Mouse (Mus musculus): ENCODE results near the gene Gm4744. TPM values are rescaled to one million over a fixed set of nuclear protein-coding genes. Genes with fewer than 3 reads are reported as not detected.
"Not testable (repeated sequence)": the region's sequence is repeated elsewhere in the genome, so short reads cannot be mapped to it uniquely, and the experiment has no call there.

Gene Gm4744
- polyA plus RNA-seq (2014; fragmentation: Nextera tagmentation; extraction: Ambion mirVana): not detected in 2 replicates

- Histone ChIP-seq H3K27me3 (ENCODE audit: control insufficient read depth, insufficient read depth, low read length) (no peaks in the 10 kb centered on the region), H3K27ac (ENCODE audit: low read depth, low read length) (no peak within 1 kb of the TSS), H3K4me3 (ENCODE audit: low read depth, low read length) (no peak within 1 kb of the TSS), H3K9ac (ENCODE audit: low read length) (no peak within 1 kb of the TSS), H3K9me3 (ENCODE audit: control insufficient read depth, low read length) (no peaks in the 10 kb centered on the region), H3K4me1 (ENCODE audit: control insufficient read depth, insufficient read depth, low read length) (no peaks in the 10 kb centered on the region), H3K4me2 (ENCODE audit: low read depth) (no peak within 1 kb of the TSS), H3K36me3 (ENCODE audit: control insufficient read depth, insufficient read depth, low read length) (no peaks in the 10 kb centered on the region)
- DNase-seq (ENCODE audit: low spot score) (no peak), ATAC-seq (ENCODE audit: insufficient read depth, low FRiP score, low TSS enrichment) (no peak)
These were observed at the start of gene Gm4744 for GRCm38 (mm10) chr6:40951770-40952169. Gene Gm4744, minus strand, starts transcription at chr6:40951870.

DNA sequence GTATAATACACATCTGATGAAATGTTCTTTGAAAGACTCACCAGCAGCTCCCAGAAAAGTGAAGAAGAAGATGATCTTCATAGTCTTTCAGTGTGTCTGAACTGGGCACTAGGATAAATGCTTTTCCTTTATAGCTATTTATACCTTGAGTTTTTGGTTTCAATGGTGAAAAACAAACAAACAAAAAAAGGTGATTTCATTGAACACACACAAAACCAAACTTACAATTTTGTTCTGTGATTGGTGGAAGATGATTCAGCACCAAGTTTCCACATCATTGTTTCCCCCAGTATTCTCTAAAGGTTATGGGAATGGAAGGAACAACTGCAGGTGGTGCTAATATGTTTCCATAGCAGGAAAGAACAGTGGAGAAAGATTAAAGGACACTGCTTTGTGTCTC lies 47.7 kb upstream of the Gm4744 start, which contains the start of gene Gm2663:
Gene Gm2663, minus strand, starts transcription at position 101 of the 400 bp plus-strand sequence.
- not testable (repeated sequence) for H3K36me3 ChIP-seq (ENCODE audit: control insufficient read depth, insufficient read depth, low read length); H3K9me3 ChIP-seq (ENCODE audit: control insufficient read depth, low read length); H3K4me2 ChIP-seq (ENCODE audit: low read depth); H3K4me3 ChIP-seq (ENCODE audit: low read depth, low read length); H3K9ac ChIP-seq (ENCODE audit: low read length); H3K27me3 ChIP-seq (ENCODE audit: control insufficient read depth, insufficient read depth, low read length); ATAC-seq (ENCODE audit: insufficient read depth, low FRiP score, low TSS enrichment); DNase-seq (ENCODE audit: low spot score); H3K4me1 ChIP-seq (ENCODE audit: control insufficient read depth, insufficient read depth, low read length); H3K27ac ChIP-seq (ENCODE audit: low read depth, low read length)

DNA sequence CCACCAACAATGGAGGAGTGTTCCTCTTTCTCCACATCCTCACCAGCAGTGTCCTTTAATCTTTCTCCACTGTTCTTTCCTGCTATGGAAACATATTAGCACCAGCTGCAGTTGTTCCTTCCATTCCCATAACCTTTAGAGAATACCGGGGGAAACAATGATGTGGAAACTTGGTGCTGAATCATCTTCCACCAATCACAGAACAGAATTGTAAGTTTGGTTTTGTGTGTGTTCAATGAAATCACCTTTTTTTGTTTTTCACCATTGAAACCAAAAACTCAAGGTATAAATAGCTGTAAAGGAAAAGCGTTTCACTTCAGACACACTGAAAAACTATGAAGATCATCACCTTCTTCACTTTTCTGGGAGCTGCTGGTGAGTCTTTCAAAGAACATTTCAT lies 12.8 kb upstream of the Gm4744 start, which contains the start of gene 1810009J06Rik:
Gene 1810009J06Rik, plus strand, starts transcription at position 301 of the 400 bp plus-strand sequence.
- H3K9ac ChIP-seq (ENCODE audit: low read length); H3K4me3 ChIP-seq (ENCODE audit: low read depth, low read length); DNase-seq (ENCODE audit: low spot score); ATAC-seq (ENCODE audit: insufficient read depth, low FRiP score, low TSS enrichment); H3K27me3 ChIP-seq (ENCODE audit: control insufficient read depth, insufficient read depth, low read length); H3K4me1 ChIP-seq (ENCODE audit: control insufficient read depth, insufficient read depth, low read length); H3K4me2 ChIP-seq (ENCODE audit: low read depth); H3K36me3 ChIP-seq (ENCODE audit: control insufficient read depth, insufficient read depth, low read length); H3K9me3 ChIP-seq (ENCODE audit: control insufficient read depth, low read length); H3K27ac ChIP-seq (ENCODE audit: low read depth, low read length): not testable (repeated sequence)
- WGBS: 92% methylated on average over 2 of the region's 2 CpGs

DNA sequence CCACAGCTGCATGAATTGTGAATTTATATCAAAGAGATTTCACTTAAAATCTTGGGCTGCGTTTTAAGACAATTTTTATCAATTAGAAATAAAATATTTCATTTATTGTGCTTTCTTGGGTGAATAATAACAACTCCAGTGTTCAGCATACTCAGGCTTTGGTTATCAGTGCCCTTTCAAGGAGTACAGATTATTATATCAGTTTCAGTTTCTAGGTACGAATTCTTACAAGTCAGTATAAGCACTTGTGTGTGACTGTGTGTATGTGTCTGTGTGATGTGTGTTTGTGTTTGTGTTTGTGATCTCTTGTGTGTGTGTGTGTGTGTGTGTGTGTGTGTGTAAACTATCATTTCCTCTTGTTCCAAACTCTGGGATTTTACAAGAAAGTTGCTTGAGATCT lies 2.0 kb upstream of the Gm4744 start:
- no peaks in the 10 kb centered on the region for H3K27me3 ChIP-seq (ENCODE audit: control insufficient read depth, insufficient read depth, low read length)
- no peaks in the 10 kb centered on the region for H3K9me3 ChIP-seq (ENCODE audit: control insufficient read depth, low read length)
- no peaks in the 10 kb centered on the region for H3K36me3 ChIP-seq (ENCODE audit: control insufficient read depth, insufficient read depth, low read length)
- no peak overlapping the region for H3K9ac ChIP-seq (ENCODE audit: low read length)
- WGBS: 74% methylated on average over 2 of the region's 2 CpGs
- no peak for DNase-seq (ENCODE audit: low spot score)
- ATAC-seq (ENCODE audit: insufficient read depth, low FRiP score, low TSS enrichment): no peak
- no peaks in the 10 kb centered on the region for H3K4me1 ChIP-seq (ENCODE audit: control insufficient read depth, insufficient read depth, low read length)
- no peak overlapping the region for H3K4me3 ChIP-seq (ENCODE audit: low read depth, low read length)
- H3K27ac ChIP-seq (ENCODE audit: low read depth, low read length): no peak overlapping the region
- H3K4me2 ChIP-seq (ENCODE audit: low read depth): no peak overlapping the region

GRCm38 (mm10) chr6:40940457-40940856 lies 11.2 kb downstream of the Gm4744 start, which contains the start of gene 1700074P13Rik:
Gene 1700074P13Rik, minus strand, starts transcription at chr6:40940557.
- H3K4me3 ChIP-seq (ENCODE audit: low read depth, low read length): no peak within 1 kb of the TSS
- no peaks in the 10 kb centered on the region for H3K9me3 ChIP-seq (ENCODE audit: control insufficient read depth, low read length)
- H3K27me3 ChIP-seq (ENCODE audit: control insufficient read depth, insufficient read depth, low read length): no peaks in the 10 kb centered on the region
- no peak within 1 kb of the TSS for H3K27ac ChIP-seq (ENCODE audit: low read depth, low read length)
- ATAC-seq (ENCODE audit: insufficient read depth, low FRiP score, low TSS enrichment): no peak
- WGBS: 95% methylated on average over 10 of the region's 10 CpGs
- DNase-seq (ENCODE audit: low spot score): no peak
- no peaks in the 10 kb centered on the region for H3K36me3 ChIP-seq (ENCODE audit: control insufficient read depth, insufficient read depth, low read length)
- no peaks in the 10 kb centered on the region for H3K4me1 ChIP-seq (ENCODE audit: control insufficient read depth, insufficient read depth, low read length)
- H3K4me2 ChIP-seq (ENCODE audit: low read depth): no peak within 1 kb of the TSS
- no peak within 1 kb of the TSS for H3K9ac ChIP-seq (ENCODE audit: low read length)

- no peak for DNase-seq (ENCODE audit: low spot score)
- ATAC-seq (ENCODE audit: insufficient read depth, low FRiP score, low TSS enrichment): no peak
- Histone ChIP-seq H3K4me2 (ENCODE audit: low read depth) (no peak overlapping the region), H3K27ac (ENCODE audit: low read depth, low read length) (no peak overlapping the region), H3K9me3 (ENCODE audit: control insufficient read depth, low read length) (no peaks in the 10 kb centered on the region), H3K4me3 (ENCODE audit: low read depth, low read length) (no peak overlapping the region), H3K36me3 (ENCODE audit: control insufficient read depth, insufficient read depth, low read length) (no peaks in the 10 kb centered on the region), H3K4me1 (ENCODE audit: control insufficient read depth, insufficient read depth, low read length) (no peaks in the 10 kb centered on the region), H3K27me3 (ENCODE audit: control insufficient read depth, insufficient read depth, low read length) (no peaks in the 10 kb centered on the region), H3K9ac (ENCODE audit: low read length) (no peak overlapping the region)
- WGBS: 76% methylated on average over 4 of the region's 4 CpGs
These were observed 31.7 kb downstream of the Gm4744 start for GRCm38 (mm10) chr6:40919954-40920353.

- Histone ChIP-seq H3K4me1 (ENCODE audit: control insufficient read depth, insufficient read depth, low read length) (no peaks in the 10 kb centered on the region), H3K27ac (ENCODE audit: low read depth, low read length) (no peak within 1 kb of the TSS), H3K36me3 (ENCODE audit: control insufficient read depth, insufficient read depth, low read length) (no peaks in the 10 kb centered on the region), H3K9me3 (ENCODE audit: control insufficient read depth, low read length) (no peaks in the 10 kb centered on the region), H3K4me3 (ENCODE audit: low read depth, low read length) (no peak within 1 kb of the TSS), H3K27me3 (ENCODE audit: control insufficient read depth, insufficient read depth, low read length) (no peaks in the 10 kb centered on the region), H3K4me2 (ENCODE audit: low read depth) (no peak within 1 kb of the TSS), H3K9ac (ENCODE audit: low read length) (no peak within 1 kb of the TSS)
- DNase-seq (ENCODE audit: low spot score) (no peak), ATAC-seq (ENCODE audit: insufficient read depth, low FRiP score, low TSS enrichment) (no peak)
These were observed 51.4 kb downstream of the Gm4744 start, which contains the start of gene Prss58 for GRCm38 (mm10) chr6:40900287-40900686. Gene Prss58, minus strand, starts transcription at chr6:40900387.

Other genes with a start within 250 kb of the Gm4744 start
- gene Moxd2, start 64.4 kb downstream of the Gm4744 start, polyA plus RNA-seq (2014; fragmentation: Nextera tagmentation; extraction: Ambion mirVana): not detected in 2 replicates
- not detected in 2 replicates for gene Prss58, start 51.5 kb downstream of the Gm4744 start, polyA plus RNA-seq (2014; fragmentation: Nextera tagmentation; extraction: Ambion mirVana)
- not detected in 2 replicates for gene 1700074P13Rik, start 11.3 kb downstream of the Gm4744 start, polyA plus RNA-seq (2014; fragmentation: Nextera tagmentation; extraction: Ambion mirVana)
- not detected in 2 replicates for gene 1810009J06Rik, start 12.9 kb upstream of the Gm4744 start, polyA plus RNA-seq (2014; fragmentation: Nextera tagmentation; extraction: Ambion mirVana)
- not detected in 2 replicates for gene Gm2663, start 47.6 kb upstream of the Gm4744 start, polyA plus RNA-seq (2014; fragmentation: Nextera tagmentation; extraction: Ambion mirVana)
- not detected in 2 replicates for gene 2210010C04Rik, start 83.6 kb upstream of the Gm4744 start, polyA plus RNA-seq (2014; fragmentation: Nextera tagmentation; extraction: Ambion mirVana)

All from neural tube, embryonic 11.5 days (tissue).